In the genomic region with DNA sequence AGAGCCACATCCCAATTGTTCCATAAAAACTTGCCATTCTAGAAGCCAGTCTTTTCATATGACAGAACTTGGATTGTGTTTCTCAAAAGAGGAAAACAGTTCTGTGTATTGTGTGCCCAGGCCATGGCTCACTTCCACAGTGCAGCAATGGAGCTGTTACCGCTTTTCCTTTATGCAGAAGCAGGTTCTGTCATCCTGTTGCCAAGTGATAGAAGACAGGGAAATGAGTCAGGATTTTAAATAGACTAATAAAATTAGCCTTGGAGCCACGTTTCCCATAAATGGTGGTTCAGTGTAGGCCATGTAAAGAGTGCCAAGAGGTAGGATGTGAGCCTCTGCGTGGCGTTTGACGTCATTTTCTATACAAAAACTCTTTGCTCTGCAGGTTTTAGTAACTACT, we compare ENCODE assay signal across 21 mouse cellular contexts. TPM values are rescaled to one million over a fixed set of nuclear protein-coding genes. Genes with fewer than 3 reads are reported as not detected.
A peak's percentile ranks its signal among the peaks of the same experiment; 100 is the strongest.
DNase-seq lines count a peak whose midpoint lies in the region; ATAC-seq lines count a peak whose summit lies in the region.
"Had no signal": no experiment of that assay in that cellular context is flagged by ENCODE, and none has a peak within 500 bp of the region (broad histone marks: within the 10 kb centered on the region; RNA-seq: fewer than 3 reads in every experiment).

No protein-coding gene starts in this region.

- 0 out of 2 replicates have a peak, but pooled peaks have one; percentile 60 for ATAC-seq in frontal cortex, adult (ENCODE audit: low TSS enrichment)
- peak; percentile 37; the same call in 1 of the 2 replicates for ATAC-seq in stomach, embryonic 16.5 days (ENCODE audit: insufficient read depth, low FRiP score)
- ATAC-seq in midbrain, embryonic 11.5 days (ENCODE audit: low FRiP score) = no peak
- ATAC-seq: CD4-positive, CD25-positive, alpha-beta regulatory T cell, adult 4 months had no signal

- DNase-seq in frontal cortex, postnatal 14 days (ENCODE audit: low spot score in 2 of 2) = no peak
- peak; percentile 36 to 41 for DNase-seq in heart, postnatal 10 days
- DNase-seq in heart, postnatal 36 days = no peak
- DNase-seq in left cerebral cortex, adult 9 months (ENCODE audit: low spot score in 2 of 2) = peak; percentile 46 to 66
- DNase-seq in left cerebral cortex, adult 8-10 months (ENCODE audit: low spot score in 2 of 2) = no peak
- no peak for DNase-seq in midbrain, embryonic 11.5 days (ENCODE audit: low spot score, missing footprints)
- DNase-seq: adrenal gland, postnatal 14 days; cerebellum, adult 11-12 months; liver, embryonic 13.5 days; lung, embryonic 14.5 days; lung, postnatal 36 days; spleen, adult 18-20 months; thymus, adult 2 months had no signal

- no peak overlapping the region for H3K4me3 ChIP-seq in stomach, embryonic 16.5 days (replicated peaks; ENCODE audit: low read length)
- H3K4me3 ChIP-seq in midbrain, embryonic 11.5 days (ENCODE audit: low read depth, low read length) = no peak overlapping the region
- H3K4me3 ChIP-seq: embryonic facial prominence, embryonic 10.5 days; heart, embryonic 15.5 days; limb, embryonic 13.5 days; liver, embryonic 13.5 days; midbrain, embryonic 10.5 days had no signal

- intact Hi-C loops in heart, postnatal 10 days (cut with DNase I) = no loop called here
- intact Hi-C loops in heart, postnatal 36 days (cut with DNase I) = no loop called here

- H3K27ac ChIP-seq in stomach, embryonic 16.5 days (ENCODE audit: low read length) = no peak overlapping the region; the same call in 1 of the 2 replicates
- no peak overlapping the region for H3K27ac ChIP-seq in midbrain, embryonic 11.5 days (ENCODE audit: low read depth, low read length)
- H3K27ac ChIP-seq: embryonic facial prominence, embryonic 10.5 days; heart, embryonic 15.5 days; hindbrain, embryonic 14.5 days; limb, embryonic 13.5 days; liver, embryonic 13.5 days; midbrain, embryonic 10.5 days had no signal

- no peak overlapping the region for H3K4me2 ChIP-seq in stomach, embryonic 16.5 days (ENCODE audit: low read depth, low read length)
- no peak overlapping the region for H3K4me2 ChIP-seq in midbrain, embryonic 11.5 days
- H3K4me2 ChIP-seq: heart, embryonic 15.5 days; hindbrain, embryonic 14.5 days; limb, embryonic 13.5 days; liver, embryonic 13.5 days; lung, embryonic 14.5 days had no signal

- H3K4me1 ChIP-seq in stomach, embryonic 16.5 days (ENCODE audit: control insufficient read depth, insufficient read depth, low read length) = no peaks in the 10 kb centered on the region
- no peaks in the 10 kb centered on the region for H3K4me1 ChIP-seq in midbrain, embryonic 11.5 days (ENCODE audit: control insufficient read depth, insufficient read depth, low read length)
- H3K4me1 ChIP-seq: embryonic facial prominence, embryonic 10.5 days; heart, embryonic 15.5 days; limb, embryonic 13.5 days; liver, embryonic 13.5 days; midbrain, embryonic 10.5 days had no signal

- H3K9ac ChIP-seq in stomach, embryonic 16.5 days (ENCODE audit: low read length) = no peak overlapping the region
- no peak overlapping the region for H3K9ac ChIP-seq in midbrain, embryonic 11.5 days (ENCODE audit: low read length)
- H3K9ac ChIP-seq: heart, embryonic 15.5 days; hindbrain, embryonic 14.5 days; limb, embryonic 13.5 days; liver, embryonic 13.5 days; lung, embryonic 14.5 days had no signal

- H3K36me3 ChIP-seq in stomach, embryonic 16.5 days (ENCODE audit: control insufficient read depth, insufficient read depth, low read length) = peaks cover 19% of the 10 kb centered on the region
- peaks cover 45% of the 10 kb centered on the region; the same call in 1 of the 2 replicates for H3K36me3 ChIP-seq in midbrain, embryonic 11.5 days (ENCODE audit: control insufficient read depth, insufficient read depth, low read length)

- H3K9me3 ChIP-seq in stomach, embryonic 16.5 days (replicated peaks; ENCODE audit: control insufficient read depth, low read length) = no peaks in the 10 kb centered on the region
- no peaks in the 10 kb centered on the region for H3K9me3 ChIP-seq in midbrain, embryonic 11.5 days (ENCODE audit: control insufficient read depth, low read length)
- H3K9me3 ChIP-seq: embryonic facial prominence, embryonic 10.5 days; heart, embryonic 15.5 days; limb, embryonic 13.5 days; liver, embryonic 13.5 days; midbrain, embryonic 10.5 days had no signal

- H3K27me3 ChIP-seq in stomach, embryonic 16.5 days (ENCODE audit: control insufficient read depth, insufficient read depth, low read length) = no peaks in the 10 kb centered on the region
- H3K27me3 ChIP-seq in midbrain, embryonic 11.5 days (ENCODE audit: control insufficient read depth, insufficient read depth, low read length) = no peaks in the 10 kb centered on the region
- H3K27me3 ChIP-seq: heart, embryonic 15.5 days; limb, embryonic 13.5 days; liver, embryonic 13.5 days had no signal

- 83% methylated on average over 5 of the region's 5 CpGs for WGBS in stomach, embryonic 16.5 days
- WGBS in midbrain, embryonic 11.5 days = 95% methylated on average over 5 of the region's 5 CpGs

RNA-seq across cellular contexts. Expression of a gene that starts 14.5 kb away (rescaled TPM):
- total RNA-seq in heart, postnatal 10 days (2021) = 10 to 100 TPM; 29.0 to 30.6 TPM
- 10 to 100 TPM; 28.8 to 30.5 TPM for total RNA-seq in heart, postnatal 36 days (2021)
- 10 to 100 TPM; 25.9 to 30.3 (median 28.2) TPM for total RNA-seq in left cerebral cortex, adult 8-10 months (2022)
- polyA plus RNA-seq in stomach, embryonic 16.5 days (2015; fragmentation: Nextera tagmentation; extraction: Ambion mirVana) = 1.8 and 2.5 TPM in 2 replicates
- 8.1 and 9.0 TPM in 2 replicates for polyA plus RNA-seq in midbrain, embryonic 11.5 days (2014; fragmentation: Nextera tagmentation; extraction: Ambion mirVana)

RNA-seq across cellular contexts. Expression of a gene that starts 14.8 kb away (rescaled TPM):
- 10 to 100 TPM; 77.6 to 79.3 TPM for total RNA-seq in heart, postnatal 10 days (2021)
- total RNA-seq in heart, postnatal 36 days (2021) = 10 to 100 TPM; 83.9 to 91.6 TPM
- 100 to 1,000 TPM; 184 to 213 (median 200) TPM for total RNA-seq in left cerebral cortex, adult 8-10 months (2022)
- polyA plus RNA-seq in stomach, embryonic 16.5 days (2015; fragmentation: Nextera tagmentation; extraction: Ambion mirVana) = 89.2 and 93.0 TPM in 2 replicates
- 83.3 and 92.0 TPM in 2 replicates for polyA plus RNA-seq in midbrain, embryonic 11.5 days (2014; fragmentation: Nextera tagmentation; extraction: Ambion mirVana)

Comparison
In these comparisons a context has a peak if more than half of its experiments do, and no peak if none do; other contexts are left out.
1. DNase-seq: peak in heart, postnatal 10 days (2 of 2) and left cerebral cortex, adult 9 months (2 of 2); none in frontal cortex, postnatal 14 days (0 of 2), heart, postnatal 36 days (0 of 2), left cerebral cortex, adult 8-10 months (0 of 2) and midbrain, embryonic 11.5 days (single experiment).